Mouse (Mus musculus) brain, embryonic 18.5 days (tissue): Measurements from ENCODE around the gene Heatr1.
"Not testable (repeated sequence)": the region's sequence is repeated elsewhere in the genome, so short reads cannot be mapped to it uniquely, and the experiment has no call there.

Experiments used
- DNase-seq: peaks from one replicate; pipeline ENCODE4 v3.0.0-alpha.2; 2012; ENCODE audit warnings: low read depth, low spot score

Heatr1 gene

GRCm38 (mm10) chr13:12454686-12455390 is 60.0 kb downstream of the Heatr1 start:
- DNase-seq: no peak

- no peak for DNase-seq
These were observed 61.9 kb downstream of the Heatr1 start for GRCm38 (mm10) chr13:12456711-12457110.

- DNase-seq: no peak
These were observed 65.6 kb downstream of the Heatr1 start for GRCm38 (mm10) chr13:12460443-12460842.

- peak; percentile 54 for DNase-seq
These were observed 66.3 kb downstream of the Heatr1 start for GRCm38 (mm10) chr13:12460881-12461729.

- DNase-seq: no peak
These were observed 66.9 kb downstream of the Heatr1 start for GRCm38 (mm10) chr13:12461730-12462119.

GRCm38 (mm10) chr13:12462623-12463022 is 67.8 kb downstream of the Heatr1 start:
- DNase-seq: no peak

GRCm38 (mm10) chr13:12464159-12464558 is 69.3 kb downstream of the Heatr1 start:
- DNase-seq: not testable (repeated sequence)

- DNase-seq: no peak
These were observed 70.0 kb downstream of the Heatr1 start, which contains the start of gene Lgals8 for GRCm38 (mm10) chr13:12464844-12465243. TSS of gene Lgals8 (minus strand) at chr13:12464944.

- DNase-seq: no peak
These were observed 73.7 kb downstream of the Heatr1 start for GRCm38 (mm10) chr13:12468488-12468887.

- peak; percentile 49 for DNase-seq
These were observed 79.0 kb downstream of the Heatr1 start for GRCm38 (mm10) chr13:12473724-12474378.

GRCm38 (mm10) chr13:12475239-12475638 is 80.4 kb downstream of the Heatr1 start:
- DNase-seq: no peak

- no peak for DNase-seq
These were observed 82.1 kb downstream of the Heatr1 start for GRCm38 (mm10) chr13:12476886-12477285.

GRCm38 (mm10) chr13:12478301-12478700 is 83.5 kb downstream of the Heatr1 start:
- DNase-seq: no peak

- DNase-seq: no peak
These were observed 85.0 kb downstream of the Heatr1 start for GRCm38 (mm10) chr13:12479802-12480201.

- no peak for DNase-seq
These were observed 90.4 kb downstream of the Heatr1 start for GRCm38 (mm10) chr13:12485197-12485596.

- no peak for DNase-seq
These were observed 90.8 kb downstream of the Heatr1 start for GRCm38 (mm10) chr13:12485640-12486039.
